Mouse (Mus musculus) liver, embryonic 14.5 days (tissue): Measurements from ENCODE around the gene Mettl8.

Experiments
- CTCF ChIP-seq: IDR thresholded peaks from 2 replicates; pipeline ENCODE4 v1.5.1; 2016; ENCODE audit warnings: antibody characterized with exemption, low read depth, control low read depth
- EP300 ChIP-seq: IDR thresholded peaks from 2 replicates; pipeline ENCODE4 v1.6.1; 2016; ENCODE audit warnings: antibody characterized with exemption, low read depth

- TF ChIP-seq CTCF (no peak), EP300 (no peak)
Measured at GRCm38 (mm10) chr2:71013521-71013920, 41.9 kb downstream of the Mettl8 start.
